Mouse (Mus musculus): ENCODE results near the gene Sema4b.

DNA sequence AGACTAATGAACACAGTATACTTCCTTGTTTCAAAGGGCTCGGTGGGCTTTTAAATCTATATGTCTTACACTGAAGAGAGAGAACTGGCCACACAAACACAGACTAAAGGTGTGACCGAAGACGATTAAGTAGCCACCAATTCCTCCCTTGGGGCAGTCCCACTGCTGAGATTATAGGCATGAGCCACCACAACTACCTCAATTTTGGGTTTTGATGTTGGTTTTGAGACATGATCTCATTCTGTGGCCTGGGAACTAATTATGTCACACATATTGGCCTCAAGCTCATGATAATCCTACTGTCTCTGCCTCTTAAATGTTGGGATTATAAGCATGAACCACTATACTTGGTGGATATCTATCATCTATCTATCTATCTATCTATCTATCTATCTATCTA is 9.2 kb upstream of the Sema4b start:
- TF ChIP-seq CTCF (IDR thresholded peaks at IDR 0.05; ENCODE audit: extremely low read depth, insufficient read depth, low read length) (no peak), POLR2A (IDR thresholded peaks at IDR 0.05; ENCODE audit: extremely low read depth, insufficient read depth, low read length) (no peak)

All from cortical plate, adult 2 months (tissue).